Mouse (Mus musculus) CH12.LX (cell line): Measurements from ENCODE around the gene Sat1. TPM values are rescaled to one million over a fixed set of nuclear protein-coding genes. Genes with fewer than 3 reads are reported as not detected.

Experiments used
- DNase-seq: peaks from one replicate; pipeline ENCODE4 v3.0.0-alpha.2; 2013; ENCODE audit errors: extremely low read depth
- H3K27ac ChIP-seq: 2 replicates; pipeline ENCODE4 v1.5.1; 2012; ENCODE audit warnings: low read depth, mild to moderate bottlenecking, control low read depth, moderate library complexity; ENCODE audit not compliant: insufficient read depth
- H3K27me3 ChIP-seq: replicated peaks from 2 replicates; pipeline ENCODE3; 2012; ENCODE audit warnings: inconsistent platforms
- H3K36me3 ChIP-seq, 2 experiments: replicated peaks in 1 of 2; 2 replicates each; pipeline versions ENCODE3 to v1.6.1; 2012; ENCODE audit warnings: inconsistent platforms in 1 of 2, low read length in 1 of 2, mild to moderate bottlenecking in 1 of 2, mixed read lengths in 1 of 2, moderate library complexity in 1 of 2; ENCODE audit not compliant: control insufficient read depth in 1 of 2, insufficient read depth in 1 of 2
- H3K4me1 ChIP-seq, 2 experiments: 2 replicates each; pipeline ENCODE4 v1.6.1; 2012; ENCODE audit warnings: inconsistent platforms in 1 of 2, moderate library complexity in 1 of 2; ENCODE audit not compliant: insufficient read depth in 2 of 2, control insufficient read depth in 1 of 2
- H3K4me2 ChIP-seq: 2 replicates; pipeline ENCODE4 v1.6.1; 2012; ENCODE audit warnings: low read depth, mild to moderate bottlenecking, control low read depth; ENCODE audit not compliant: poor library complexity, insufficient read depth, severe bottlenecking
- H3K4me3 ChIP-seq, 3 experiments: fragments of 150-350 bp in 1 of 3; sonication (generic) in 1 of 3; replicated peaks in 1 of 3; 2 replicates each; pipeline versions ENCODE3 to v1.5.1; 2011 to 2012; ENCODE audit warnings: low read depth in 2 of 3, low read length in 2 of 3, mild to moderate bottlenecking in 2 of 3, moderate library complexity in 2 of 3, control low read depth in 1 of 3, improper control_type of control experiment in 1 of 3, inconsistent platforms in 1 of 3, mixed read lengths in 1 of 3; ENCODE audit not compliant: poor library complexity in 1 of 3
- H3K79me2 ChIP-seq: replicated peaks from 2 replicates; pipeline ENCODE4 v1.6.1; 2012; ENCODE audit warnings: mild to moderate bottlenecking, moderate library complexity; ENCODE audit not compliant: control insufficient read depth, poor library complexity, insufficient read depth, severe bottlenecking; ENCODE audit errors: extremely low read depth
- H3K9ac ChIP-seq: 2 replicates; pipeline ENCODE4 v1.6.1; 2012; ENCODE audit warnings: low read depth, mild to moderate bottlenecking, control low read depth, moderate library complexity; ENCODE audit not compliant: insufficient read depth
- H3K9me3 ChIP-seq: replicated peaks from 2 replicates; pipeline ENCODE3; 2012; ENCODE audit warnings: low read length, inconsistent platforms, mixed read lengths
- BHLHE40 ChIP-seq: IDR thresholded peaks from 2 replicates; pipeline ENCODE4 v1.6.1; 2011; ENCODE audit warnings: mild to moderate bottlenecking, low read depth, low read length, improper control_type of control experiment
- CHD1 ChIP-seq: IDR thresholded peaks from 2 replicates; pipeline ENCODE4 v1.6.1; 2012; ENCODE audit warnings: low read depth, low read length, improper control_type of control experiment, inconsistent platforms
- CHD2 ChIP-seq: IDR thresholded peaks from 2 replicates; pipeline ENCODE4 v1.6.1; 2011; ENCODE audit warnings: low read length, improper control_type of control experiment
- ELF1 ChIP-seq: IDR thresholded peaks from 2 replicates; pipeline ENCODE4 v1.6.1; 2014; ENCODE audit warnings: low read depth, mild to moderate bottlenecking, inconsistent platforms, low read length, improper control_type of control experiment
- HCFC1 ChIP-seq: IDR thresholded peaks from 2 replicates; pipeline ENCODE4 v1.6.1; 2012; ENCODE audit warnings: low read depth, mild to moderate bottlenecking, inconsistent platforms, low read length, improper control_type of control experiment
- JUND ChIP-seq: conservative IDR thresholded peaks from 2 replicates; pipeline ENCODE4 v1.6.1; 2011; ENCODE audit warnings: low read depth, low read length, improper control_type of control experiment
- MAFK ChIP-seq: IDR thresholded peaks from 2 replicates; pipeline ENCODE4 v1.6.1; 2011; ENCODE audit warnings: low read length, improper control_type of control experiment; ENCODE audit not compliant: insufficient replicate concordance
- MAX ChIP-seq: IDR thresholded peaks from 2 replicates; pipeline ENCODE4 v1.6.1; 2011; ENCODE audit warnings: low read length, improper control_type of control experiment
- MEF2A ChIP-seq: IDR thresholded peaks from 2 replicates; pipeline ENCODE4 v1.6.1; 2014; ENCODE audit warnings: low read depth, mild to moderate bottlenecking, inconsistent platforms, low read length, improper control_type of control experiment, borderline replicate concordance
- MXI1 ChIP-seq: IDR thresholded peaks from 2 replicates; pipeline ENCODE4 v1.6.1; 2011; ENCODE audit warnings: mild to moderate bottlenecking, low read depth, low read length, improper control_type of control experiment
- MYC ChIP-seq: IDR thresholded peaks from 2 replicates; pipeline ENCODE4 v1.6.1; 2011; ENCODE audit warnings: low read depth, mild to moderate bottlenecking, improper control_type of control experiment, low read length
- PAX5 ChIP-seq: IDR thresholded peaks from 2 replicates; pipeline ENCODE4 v1.6.1; 2012; ENCODE audit warnings: low read length, inconsistent platforms, mixed read lengths
- POLR2A ChIP-seq: IDR thresholded peaks from 2 replicates; pipeline ENCODE4 v1.6.1; 2011; ENCODE audit warnings: low read depth, mild to moderate bottlenecking, improper control_type of control experiment, low read length
- POLR2AphosphoS2 ChIP-seq: IDR thresholded peaks from 2 replicates; pipeline ENCODE4 v1.6.1; 2011; ENCODE audit warnings: low read depth, low read length, improper control_type of control experiment
- RCOR1 ChIP-seq: conservative IDR thresholded peaks from 2 replicates; pipeline ENCODE4 v1.6.1; 2012; ENCODE audit warnings: low read depth, mild to moderate bottlenecking, inconsistent platforms, low read length, improper control_type of control experiment
- SMC3 ChIP-seq: IDR thresholded peaks from 2 replicates; pipeline ENCODE4 v1.6.1; 2011; ENCODE audit warnings: low read depth, low read length, improper control_type of control experiment
- TBP ChIP-seq: conservative IDR thresholded peaks from 2 replicates; pipeline ENCODE4 v1.6.1; 2011; ENCODE audit warnings: low read depth, low read length, improper control_type of control experiment
- TCF12 ChIP-seq: IDR thresholded peaks from 2 replicates; pipeline ENCODE4 v1.6.1; 2014; ENCODE audit warnings: low read depth, mild to moderate bottlenecking, inconsistent platforms, low read length, improper control_type of control experiment
- UBTF ChIP-seq: IDR thresholded peaks from 2 replicates; pipeline ENCODE4 v1.6.1; 2012; ENCODE audit warnings: low read depth, mild to moderate bottlenecking, inconsistent platforms, low read length, improper control_type of control experiment, moderate library complexity
- ZC3H11A ChIP-seq: IDR thresholded peaks from 2 replicates; pipeline ENCODE4 v1.6.1; 2012; ENCODE audit warnings: low read depth, mild to moderate bottlenecking, inconsistent platforms, low read length, improper control_type of control experiment
- ZKSCAN1 ChIP-seq: IDR thresholded peaks from 2 replicates; pipeline ENCODE4 v1.6.1; 2012; ENCODE audit warnings: low read depth, inconsistent platforms, low read length, improper control_type of control experiment, borderline replicate concordance
- ZMIZ1 ChIP-seq: IDR thresholded peaks from 2 replicates; pipeline ENCODE4 v1.6.1; 2012; ENCODE audit warnings: low read depth, mild to moderate bottlenecking, inconsistent platforms, low read length, improper control_type of control experiment
- ZNF384 ChIP-seq: IDR thresholded peaks from 2 replicates; pipeline ENCODE4 v1.6.1; 2012; ENCODE audit warnings: low read depth, low read length, improper control_type of control experiment, inconsistent platforms
- dilution Hi-C: fragments of 300-500 bp; cut with MboI; formaldehyde crosslinking; loops from 2 replicates; pipeline ENCODE4 v1.14.3; 2020; ENCODE audit warnings: low sequenced_read_pairs; ENCODE audit not compliant: extremely low pct_unique_long_range_greater_than_20kb, extremely low pct_ligation_motif_present
- in situ Hi-C: fragments of 300-500 bp; cut with MboI; formaldehyde crosslinking; loops from 3 replicates; pipeline ENCODE4 v1.14.3; 2019; ENCODE audit warnings: low sequenced_read_pairs, low pct_ligation_motif_present, low pct_unique_long_range_greater_than_20kb, mixed read lengths
- polyA plus RNA-seq: library from polyadenylated mRNA; unstranded; fragments of >175 nt; gene quantifications from 2 replicates; pipeline ENCODE4 v1.2.1, GENCODE M21; 2012; ENCODE audit warnings: low read depth; ENCODE audit not compliant: insufficient read length
- total RNA-seq, 2 experiments: library from RNA; depleted of rRNA; stranded (reverse); fragments of 300-350 nt in 1 of 2; fragments of >200 nt in 1 of 2; gene quantifications; 2 replicates each; pipeline ENCODE4 v1.2.3; 2012 to 2014

Gene Sat1
- total and polyA plus RNA-seq, 3 experiments = 58.3 to 112 (median 92.6) TPM

GRCm38 (mm10) chrX:155191941-155192340, 24.3 kb downstream of the Sat1 start:
- Histone ChIP-seq H3K4me1 (no peaks in the 10 kb centered on the region), H3K4me2 (no peak overlapping the region), H3K9me3 (no peaks in the 10 kb centered on the region), H3K27ac (no peak overlapping the region), H3K9ac (no peak overlapping the region), H3K27me3 (no peaks in the 10 kb centered on the region), H3K79me2 (no peaks in the 10 kb centered on the region), H3K36me3 (no peaks in the 10 kb centered on the region), H3K4me3 (no peak overlapping the region)
- no peak for DNase-seq
- TF ChIP-seq MAX = no peak
- TF ChIP-seq RCOR1 = no peak
- TF ChIP-seq MAFK = no peak
- TF ChIP-seq POLR2A = no peak
- TF ChIP-seq MXI1 = no peak
- TF ChIP-seq ZNF384 = no peak
- no peak for TF ChIP-seq MYC
- TF ChIP-seq JUND = no peak
- no peak for TF ChIP-seq POLR2AphosphoS2
- no peak for TF ChIP-seq HCFC1
- TF ChIP-seq ZC3H11A = no peak
- TF ChIP-seq ZKSCAN1 = no peak
- no peak for TF ChIP-seq PAX5
- no peak for TF ChIP-seq BHLHE40
- dilution Hi-C loops = no loop called here
- in situ Hi-C loops = no loop called here

- H3K4me2 ChIP-seq = no peak overlapping the region
- no peaks in the 10 kb centered on the region for H3K27me3 ChIP-seq
- H3K9me3 ChIP-seq = no peaks in the 10 kb centered on the region
- no peak overlapping the region for H3K4me3 ChIP-seq
- H3K79me2 ChIP-seq = no peaks in the 10 kb centered on the region
- H3K36me3 ChIP-seq = no peaks in the 10 kb centered on the region
- H3K9ac ChIP-seq = no peak overlapping the region
- in situ Hi-C loops (no loop called here), dilution Hi-C loops (no loop called here)
- H3K4me1 ChIP-seq = peaks cover 0 to 8% of the 10 kb centered on the region in 2 experiments; a peak in 2 of 4 replicates
- no peak for TF ChIP-seq CHD1
- no peak for TF ChIP-seq CHD2
- no peak for TF ChIP-seq SMC3
- TF ChIP-seq ELF1 = no peak
- TF ChIP-seq UBTF = no peak
- no peak for TF ChIP-seq MXI1
- TF ChIP-seq TCF12 = no peak
- TF ChIP-seq ZMIZ1 = no peak
- TF ChIP-seq MEF2A = no peak
- TF ChIP-seq HCFC1 = no peak
- TF ChIP-seq TBP = no peak
- H3K27ac ChIP-seq = no peak overlapping the region
- DNase-seq = no peak
Measured at GRCm38 (mm10) chrX:155177640-155178039, 38.6 kb downstream of the Sat1 start.
